Mouse (Mus musculus) cerebellum, adult 9-11 months (tissue): ENCODE data around the gene Wnt6.

Experiments
- DNase-seq: peaks from one replicate; pipeline ENCODE4 v3.0.0; 2022

The Wnt6 gene

GRCm38 (mm10) chr1:74771845-74771930 lies at the start of gene Wnt6:
Gene Wnt6 (plus strand): TSS chr1:74771892.
- no peak for DNase-seq

GRCm38 (mm10) chr1:74723748-74724147 lies 47.9 kb upstream of the Wnt6 start:
- DNase-seq, result no peak

DNA sequence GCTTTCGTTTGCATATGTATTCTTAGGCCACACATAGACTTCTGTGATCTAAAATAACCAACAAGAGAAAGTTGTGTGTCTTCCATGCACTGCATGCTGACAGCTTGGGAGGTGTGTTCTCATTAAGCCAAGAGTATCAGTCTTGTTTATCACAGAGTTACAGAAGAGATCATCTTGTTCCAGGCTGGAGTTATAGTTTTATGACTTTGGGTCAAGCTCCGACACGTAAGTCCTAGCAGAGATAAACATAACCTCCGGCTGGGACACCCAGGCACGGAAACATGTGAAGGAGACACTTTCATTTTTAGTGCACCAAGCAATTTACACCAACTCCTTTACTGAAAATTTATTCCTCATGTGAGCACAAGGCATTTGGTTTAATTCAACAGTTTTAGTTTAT lies 45.6 kb upstream of the Wnt6 start:
- no peak for DNase-seq

DNA sequence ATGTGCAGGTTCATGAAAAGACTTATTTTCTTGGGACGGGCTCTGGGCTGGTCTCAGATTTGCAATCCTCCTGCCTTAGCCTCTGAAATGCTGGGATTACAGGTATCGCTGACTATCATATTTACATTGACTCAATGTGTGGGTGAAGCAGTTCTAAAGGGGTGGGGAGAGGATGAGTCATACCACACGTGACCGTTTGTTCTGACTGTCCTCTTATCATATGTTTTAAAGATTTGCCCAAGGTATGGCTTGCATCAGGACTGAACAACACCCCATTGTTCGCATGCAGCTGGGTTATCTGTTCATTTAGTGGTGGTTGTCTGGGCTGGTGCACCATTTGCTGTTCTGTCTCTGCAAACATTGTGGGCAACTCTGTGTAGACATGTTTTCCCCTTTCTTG lies 45.0 kb upstream of the Wnt6 start:
- DNase-seq, result no peak

DNA sequence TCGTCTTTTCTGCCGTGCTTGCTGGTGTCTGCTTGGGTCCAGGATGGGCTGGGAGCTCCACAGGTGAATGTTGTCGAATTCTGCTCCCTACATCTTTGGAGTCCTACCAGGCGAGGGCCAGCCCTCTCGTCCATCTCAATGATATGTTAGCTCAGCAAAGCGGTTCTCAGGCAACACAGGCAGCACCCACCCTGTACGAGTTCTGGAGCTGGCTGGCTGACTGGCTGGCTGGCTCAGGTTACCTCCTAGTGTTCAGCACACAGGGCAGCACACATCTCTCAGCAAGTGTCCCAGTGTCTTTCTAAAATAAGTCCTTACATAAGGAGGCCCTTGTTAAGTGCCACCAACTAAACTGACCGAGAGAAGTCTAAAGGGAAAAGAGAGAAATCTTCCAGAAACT lies 43.2 kb upstream of the Wnt6 start:
- no peak for DNase-seq

DNA sequence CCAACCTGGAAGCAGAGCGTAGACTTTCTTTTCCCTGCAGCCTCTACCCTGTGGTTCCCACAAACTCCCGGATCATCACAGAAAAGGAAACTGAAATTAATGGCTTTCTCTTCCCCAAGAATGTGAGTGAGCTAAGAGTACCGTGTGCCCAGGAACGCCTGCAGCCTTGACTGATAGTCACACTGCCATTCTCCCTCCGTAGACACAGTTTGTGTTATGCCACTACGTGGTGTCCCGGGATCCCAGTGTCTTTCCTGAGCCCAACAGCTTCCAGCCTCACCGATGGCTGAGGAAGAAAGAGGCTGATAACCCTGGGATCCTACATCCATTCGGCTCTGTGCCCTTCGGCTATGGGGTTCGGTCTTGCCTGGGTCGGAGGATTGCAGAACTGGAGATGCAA lies 34.7 kb upstream of the Wnt6 start:
- DNase-seq, result no peak

- DNase-seq, result no peak
These were observed 34.2 kb upstream of the Wnt6 start for GRCm38 (mm10) chr1:74737500-74737899.

GRCm38 (mm10) chr1:74740846-74741245 lies 30.8 kb upstream of the Wnt6 start:
- DNase-seq, result peak; percentile 5

DNA sequence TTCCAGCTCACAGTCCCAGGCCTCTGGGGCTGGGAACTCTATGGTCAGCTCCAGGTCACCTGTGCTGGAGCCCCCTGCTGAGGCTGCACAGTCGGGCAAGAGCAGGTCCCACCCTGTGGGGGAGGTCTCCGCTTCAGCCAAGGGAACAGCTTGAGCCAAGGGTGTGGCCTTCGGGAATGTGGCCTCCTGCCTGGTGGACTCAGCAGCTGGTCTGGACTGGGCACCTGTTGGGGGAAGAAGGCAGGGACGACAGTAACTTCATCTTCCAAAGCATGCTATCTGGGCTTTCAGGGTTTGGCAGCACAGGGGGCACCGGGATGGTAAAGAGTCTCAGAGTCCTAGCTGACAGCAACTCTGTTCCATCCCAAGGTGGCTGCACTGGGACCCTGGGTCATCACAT lies 24.4 kb upstream of the Wnt6 start:
- DNase-seq, result no peak

DNA sequence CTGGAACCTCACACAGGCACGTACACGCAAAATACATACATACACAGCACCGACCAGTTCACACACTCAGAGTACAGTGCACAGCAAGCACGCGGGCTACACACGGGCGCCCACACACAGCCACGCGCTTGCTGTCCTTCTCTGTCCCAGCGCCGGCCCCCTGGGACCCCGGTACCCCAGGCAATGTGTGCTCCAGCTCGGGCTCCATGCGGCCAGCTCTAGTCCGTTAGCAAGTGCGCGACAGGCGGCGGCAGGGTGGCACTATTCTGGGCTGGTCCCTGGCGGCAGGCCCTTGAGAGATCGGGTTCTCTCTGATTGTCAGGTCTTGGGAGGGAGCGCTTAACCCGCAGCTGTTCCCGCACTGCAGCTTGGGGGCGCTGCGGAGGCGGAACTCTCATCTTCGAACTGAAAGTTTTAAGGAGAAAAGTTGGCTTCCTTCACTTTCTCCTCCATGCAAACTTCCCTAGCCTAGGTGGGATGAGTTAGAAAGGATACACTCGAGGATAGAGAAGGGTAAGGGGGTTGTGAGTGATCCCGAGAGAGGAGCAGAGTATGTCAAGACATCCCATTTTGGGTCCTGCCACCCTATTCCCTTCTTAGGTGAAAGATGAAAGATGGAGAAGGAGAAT lies 22.9 kb upstream of the Wnt6 start, which contains the start of gene Prkag3:
Gene Prkag3 (minus strand): TSS at position 579 of the 629 bp plus-strand sequence.
- no peak for DNase-seq

- DNase-seq, result no peak
These were observed 22.4 kb upstream of the Wnt6 start for GRCm38 (mm10) chr1:74749301-74749700.

- no peak for DNase-seq
These were observed 21.0 kb upstream of the Wnt6 start for GRCm38 (mm10) chr1:74750683-74751082.

GRCm38 (mm10) chr1:74752150-74752549 lies 19.5 kb upstream of the Wnt6 start:
- no peak for DNase-seq

DNA sequence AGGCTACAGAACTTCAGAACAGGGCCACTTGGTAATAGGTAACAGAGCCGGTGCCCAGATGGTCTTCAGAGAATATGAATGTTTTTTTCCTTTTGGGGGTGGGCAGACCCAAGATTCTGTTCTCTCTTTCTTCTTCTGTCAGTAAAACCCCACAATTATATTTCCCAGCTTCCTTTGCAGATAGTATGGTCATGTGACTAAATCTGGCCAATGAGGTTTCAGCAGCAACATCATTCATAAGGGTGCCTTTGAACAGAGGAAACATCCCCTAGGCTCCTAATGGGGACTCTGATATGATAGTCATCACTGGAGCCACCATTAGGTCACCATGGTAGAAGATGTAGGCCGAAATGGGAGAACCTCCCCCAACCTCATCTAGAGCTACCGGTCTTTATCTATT lies 18.9 kb upstream of the Wnt6 start:
- DNase-seq, result no peak

DNA sequence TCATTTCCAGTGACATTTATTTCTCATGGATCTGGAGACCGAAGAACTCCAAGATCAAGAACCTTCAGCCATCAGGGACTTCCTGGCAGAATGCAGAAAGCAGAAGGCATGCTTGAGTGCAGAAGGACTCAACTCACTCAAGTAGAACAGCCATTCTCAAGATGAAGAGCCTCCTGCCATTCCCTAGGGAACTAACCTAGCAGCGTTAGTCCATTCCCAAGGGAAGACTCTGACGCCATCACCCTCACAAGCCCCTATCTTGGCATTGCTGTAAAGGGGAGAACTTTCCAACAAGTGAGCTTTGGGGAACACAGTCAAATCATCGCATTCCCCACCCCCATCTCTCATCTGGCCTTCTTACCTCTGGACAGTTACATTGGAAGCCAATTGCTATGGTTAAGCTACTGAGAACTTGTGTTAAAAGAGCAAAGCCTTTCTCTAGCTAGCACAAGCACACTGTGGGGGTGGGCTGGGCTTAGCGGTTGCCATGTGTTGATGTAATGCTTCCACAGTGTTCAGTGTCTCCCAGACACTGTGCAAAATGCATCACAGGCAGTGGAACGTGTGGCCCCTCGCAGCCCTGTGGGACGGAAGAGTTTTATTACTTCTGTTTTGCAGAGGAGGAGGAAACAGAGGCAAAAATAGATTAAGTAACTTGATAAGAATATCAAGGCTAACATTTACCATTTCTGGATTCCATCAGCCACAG lies 18.3 kb upstream of the Wnt6 start:
- no peak for DNase-seq

GRCm38 (mm10) chr1:74754175-74754785 lies 17.4 kb upstream of the Wnt6 start:
- no peak for DNase-seq

GRCm38 (mm10) chr1:74759773-74760172 lies 11.9 kb upstream of the Wnt6 start:
- no peak for DNase-seq

- no peak for DNase-seq
These were observed 8.6 kb upstream of the Wnt6 start for GRCm38 (mm10) chr1:74763081-74763480.

DNA sequence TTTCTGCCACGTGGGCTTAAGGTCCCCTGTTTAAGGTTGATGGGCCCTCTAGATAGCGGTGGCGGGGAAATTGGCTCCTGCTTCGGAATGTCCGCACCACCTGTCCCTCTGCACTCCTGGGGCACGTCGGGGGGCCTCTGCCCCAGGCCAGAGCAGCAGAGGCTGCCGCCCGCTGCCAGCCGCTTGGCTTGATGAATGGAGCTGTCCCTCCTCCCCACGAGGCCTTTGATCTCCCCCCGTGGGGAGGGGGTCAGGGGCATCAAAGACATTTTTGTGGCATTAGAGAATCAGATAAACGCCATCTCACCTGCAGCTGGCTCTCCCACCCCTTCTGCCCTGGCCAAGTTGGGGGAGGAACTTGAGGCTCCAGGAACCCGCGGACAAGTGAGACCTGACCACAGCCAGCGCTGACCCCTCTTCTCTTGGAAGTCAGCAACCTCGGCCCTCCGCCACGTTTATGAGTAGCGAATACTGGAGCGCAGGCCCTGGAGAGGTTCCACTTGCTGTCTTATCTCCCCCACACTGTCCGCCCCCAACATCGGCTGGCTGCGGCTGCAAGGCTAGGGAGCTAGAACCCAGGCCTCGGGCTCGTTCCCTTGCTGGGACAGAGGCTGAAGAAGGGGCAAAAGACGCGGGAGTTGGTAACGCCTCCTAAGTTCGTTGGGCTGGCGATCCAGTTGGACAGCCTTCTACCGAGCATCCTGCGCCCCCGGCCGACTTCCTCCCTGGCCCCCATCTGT lies 795 bp upstream of the Wnt6 start:
- no peak for DNase-seq

DNA sequence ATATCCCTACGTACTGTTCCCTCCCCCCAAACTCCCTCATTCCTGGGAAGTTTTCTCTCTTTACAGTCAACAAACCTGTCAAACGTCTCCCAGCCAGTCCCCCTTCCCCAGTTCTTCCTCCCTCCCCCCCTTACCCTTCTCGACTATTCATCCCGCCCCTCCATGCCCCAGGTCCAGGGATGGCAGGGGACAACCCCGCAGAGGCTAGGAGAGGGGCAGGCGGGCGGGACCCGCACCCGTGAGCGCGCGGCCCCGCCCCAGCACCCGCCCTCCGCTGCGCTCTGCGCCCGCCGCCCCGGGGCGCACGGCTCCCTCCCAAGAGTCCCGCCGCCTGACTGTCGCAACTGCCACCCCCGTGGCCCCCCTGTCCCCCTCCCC lies 236 bp upstream of the Wnt6 start:
- no peak for DNase-seq

GRCm38 (mm10) chr1:74771931-74772620 lies 384 bp downstream of the Wnt6 start:
- DNase-seq, result no peak

DNA sequence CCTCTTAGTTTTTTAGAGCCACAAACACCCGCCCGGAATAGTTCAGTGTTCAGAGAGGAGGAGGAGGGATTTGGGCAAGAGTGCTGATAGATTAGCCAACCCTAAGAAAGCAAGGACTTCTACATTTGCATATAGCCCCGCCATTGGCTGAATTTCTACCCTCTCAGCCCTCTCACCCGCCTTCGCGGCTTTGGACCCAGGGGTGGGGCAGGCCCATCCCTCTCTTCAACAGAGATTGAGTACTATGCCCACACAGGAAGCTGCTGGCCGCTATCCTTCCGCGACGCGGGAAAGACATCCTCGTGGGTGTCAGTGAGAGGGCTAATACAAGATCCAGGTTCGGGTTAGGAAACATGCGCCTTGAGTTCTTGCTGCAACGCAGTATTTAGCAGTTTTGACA lies 1.4 kb downstream of the Wnt6 start:
- DNase-seq, result peak; percentile 46

- no peak for DNase-seq
These were observed 2.4 kb downstream of the Wnt6 start for GRCm38 (mm10) chr1:74774062-74774461.

- no peak for DNase-seq
These were observed 4.1 kb downstream of the Wnt6 start for GRCm38 (mm10) chr1:74775816-74776215.
